Mouse (Mus musculus): ENCODE measurements around the gene Lrrfip1. TPM values are rescaled to one million over a fixed set of nuclear protein-coding genes. Genes with fewer than 3 reads are reported as not detected.

Gene Lrrfip1
- polyA plus RNA-seq, 1 experiment from 2014 or later = 69.2 TPM

- H3K4me2 ChIP-seq (ENCODE audit: low read depth, low read length) = no peak overlapping the region
- ATAC-seq = no peak
- no peaks in the 10 kb centered on the region for H3K27me3 ChIP-seq (replicated peaks; ENCODE audit: control insufficient read depth, insufficient read depth, low read length)
- H3K4me3 ChIP-seq (ENCODE audit: low read length) = no peak overlapping the region
- 76% methylated on average over 6 of the region's 6 CpGs for WGBS
- peaks cover 15% of the 10 kb centered on the region for H3K4me1 ChIP-seq (ENCODE audit: control insufficient read depth, insufficient read depth, low read length)
- no peaks in the 10 kb centered on the region for H3K9me3 ChIP-seq (ENCODE audit: control insufficient read depth, low read length)
- no peaks in the 10 kb centered on the region for H3K36me3 ChIP-seq (ENCODE audit: control insufficient read depth, insufficient read depth, low read length)
- H3K9ac ChIP-seq (ENCODE audit: low read depth, low read length) = no peak overlapping the region
- no peak overlapping the region for H3K27ac ChIP-seq (ENCODE audit: low read length)
These were observed 91.9 kb downstream of the Lrrfip1 start for GRCm38 (mm10) chr1:91090456-91090855.

GRCm38 (mm10) chr1:91092451-91092850 lies 93.9 kb downstream of the Lrrfip1 start:
- Histone ChIP-seq H3K27me3 (replicated peaks; ENCODE audit: control insufficient read depth, insufficient read depth, low read length) (no peaks in the 10 kb centered on the region), H3K4me2 (ENCODE audit: low read depth, low read length) (no peak overlapping the region), H3K4me1 (ENCODE audit: control insufficient read depth, insufficient read depth, low read length) (peaks cover 15% of the 10 kb centered on the region), H3K9ac (ENCODE audit: low read depth, low read length) (no peak overlapping the region), H3K27ac (ENCODE audit: low read length) (no peak overlapping the region), H3K4me3 (ENCODE audit: low read length) (no peak overlapping the region), H3K36me3 (ENCODE audit: control insufficient read depth, insufficient read depth, low read length) (no peaks in the 10 kb centered on the region), H3K9me3 (ENCODE audit: control insufficient read depth, low read length) (no peaks in the 10 kb centered on the region)
- WGBS = 64% methylated on average over 6 of the region's 6 CpGs
- ATAC-seq = no peak

- Histone ChIP-seq H3K36me3 (ENCODE audit: control insufficient read depth, insufficient read depth, low read length) (no peaks in the 10 kb centered on the region), H3K27me3 (replicated peaks; ENCODE audit: control insufficient read depth, insufficient read depth, low read length) (no peaks in the 10 kb centered on the region)
- 63% methylated on average over 2 of the region's 2 CpGs for WGBS
These were observed 94.8 kb downstream of the Lrrfip1 start for GRCm38 (mm10) chr1:91093296-91093695.

GRCm38 (mm10) chr1:91094001-91094400 lies 95.5 kb downstream of the Lrrfip1 start:
- no peak overlapping the region for H3K4me3 ChIP-seq (ENCODE audit: low read length)
- no peak overlapping the region for H3K9ac ChIP-seq (ENCODE audit: low read depth, low read length)
- H3K9me3 ChIP-seq (ENCODE audit: control insufficient read depth, low read length) = no peaks in the 10 kb centered on the region
- H3K4me1 ChIP-seq (ENCODE audit: control insufficient read depth, insufficient read depth, low read length) = peaks cover 17% of the 10 kb centered on the region
- ATAC-seq = no peak
- 76% methylated on average over 5 of the region's 5 CpGs for WGBS
- H3K27ac ChIP-seq (ENCODE audit: low read length) = peak overlapping the region; percentile 28; the same call in 1 of the 2 replicates
- H3K4me2 ChIP-seq (ENCODE audit: low read depth, low read length) = no peak overlapping the region
- no peaks in the 10 kb centered on the region for H3K36me3 ChIP-seq (ENCODE audit: control insufficient read depth, insufficient read depth, low read length)
- no peaks in the 10 kb centered on the region for H3K27me3 ChIP-seq (replicated peaks; ENCODE audit: control insufficient read depth, insufficient read depth, low read length)

More at GRCm38 (mm10) chr1:91093296-91093695, 94.8 kb downstream of the Lrrfip1 start:
- ATAC-seq = no peak
- peaks cover 13% of the 10 kb centered on the region for H3K4me1 ChIP-seq (ENCODE audit: control insufficient read depth, insufficient read depth, low read length)
- no peak overlapping the region for H3K27ac ChIP-seq (ENCODE audit: low read length)
- H3K4me2 ChIP-seq (ENCODE audit: low read depth, low read length) = no peak overlapping the region
- no peaks in the 10 kb centered on the region for H3K9me3 ChIP-seq (ENCODE audit: control insufficient read depth, low read length)
- no peak overlapping the region for H3K9ac ChIP-seq (ENCODE audit: low read depth, low read length)
- no peak overlapping the region for H3K4me3 ChIP-seq (ENCODE audit: low read length)

- WGBS = 53% methylated on average over 3 of the region's 3 CpGs
- Histone ChIP-seq H3K4me1 (ENCODE audit: control insufficient read depth, insufficient read depth, low read length) (peaks cover 17% of the 10 kb centered on the region), H3K27me3 (replicated peaks; ENCODE audit: control insufficient read depth, insufficient read depth, low read length) (no peaks in the 10 kb centered on the region), H3K36me3 (ENCODE audit: control insufficient read depth, insufficient read depth, low read length) (no peaks in the 10 kb centered on the region), H3K4me3 (ENCODE audit: low read length) (no peak overlapping the region), H3K4me2 (ENCODE audit: low read depth, low read length) (no peak overlapping the region), H3K9ac (ENCODE audit: low read depth, low read length) (no peak overlapping the region), H3K9me3 (ENCODE audit: control insufficient read depth, low read length) (no peaks in the 10 kb centered on the region), H3K27ac (ENCODE audit: low read length) (no peak overlapping the region)
- peak; percentile 12; the same call in 1 of the 2 replicates for ATAC-seq
These were observed 96.7 kb downstream of the Lrrfip1 start for GRCm38 (mm10) chr1:91095258-91095657.

- WGBS = 59% methylated on average over 1 of the region's 1 CpGs
- Histone ChIP-seq H3K36me3 (ENCODE audit: control insufficient read depth, insufficient read depth, low read length) (no peaks in the 10 kb centered on the region), H3K4me2 (ENCODE audit: low read depth, low read length) (no peak overlapping the region), H3K27me3 (replicated peaks; ENCODE audit: control insufficient read depth, insufficient read depth, low read length) (no peaks in the 10 kb centered on the region), H3K9ac (ENCODE audit: low read depth, low read length) (no peak overlapping the region), H3K4me3 (ENCODE audit: low read length) (no peak overlapping the region), H3K9me3 (ENCODE audit: control insufficient read depth, low read length) (no peaks in the 10 kb centered on the region), H3K27ac (ENCODE audit: low read length) (no peak overlapping the region), H3K4me1 (ENCODE audit: control insufficient read depth, insufficient read depth, low read length) (peaks cover 17% of the 10 kb centered on the region)
- no peak for ATAC-seq
These were observed 97.3 kb downstream of the Lrrfip1 start for GRCm38 (mm10) chr1:91095853-91096252.

GRCm38 (mm10) chr1:91096490-91096889 lies 98.0 kb downstream of the Lrrfip1 start:
- H3K27ac ChIP-seq (ENCODE audit: low read length) = no peak overlapping the region
- no peak overlapping the region for H3K4me2 ChIP-seq (ENCODE audit: low read depth, low read length)
- H3K27me3 ChIP-seq (replicated peaks; ENCODE audit: control insufficient read depth, insufficient read depth, low read length) = no peaks in the 10 kb centered on the region
- no peak overlapping the region for H3K4me3 ChIP-seq (ENCODE audit: low read length)
- 61% methylated on average over 5 of the region's 5 CpGs for WGBS
- H3K4me1 ChIP-seq (ENCODE audit: control insufficient read depth, insufficient read depth, low read length) = peaks cover 17% of the 10 kb centered on the region
- ATAC-seq = no peak
- no peaks in the 10 kb centered on the region for H3K9me3 ChIP-seq (ENCODE audit: control insufficient read depth, low read length)
- no peaks in the 10 kb centered on the region for H3K36me3 ChIP-seq (ENCODE audit: control insufficient read depth, insufficient read depth, low read length)
- no peak overlapping the region for H3K9ac ChIP-seq (ENCODE audit: low read depth, low read length)

GRCm38 (mm10) chr1:91097283-91097834 lies 98.8 kb downstream of the Lrrfip1 start:
- 84% methylated on average over 11 of the region's 11 CpGs for WGBS
- no peaks in the 10 kb centered on the region for H3K27me3 ChIP-seq (replicated peaks; ENCODE audit: control insufficient read depth, insufficient read depth, low read length)
- peaks cover 17% of the 10 kb centered on the region for H3K4me1 ChIP-seq (ENCODE audit: control insufficient read depth, insufficient read depth, low read length)
- no peaks in the 10 kb centered on the region for H3K9me3 ChIP-seq (ENCODE audit: control insufficient read depth, low read length)
- H3K36me3 ChIP-seq (ENCODE audit: control insufficient read depth, insufficient read depth, low read length) = no peaks in the 10 kb centered on the region
- H3K27ac ChIP-seq (ENCODE audit: low read length) = no peak overlapping the region
- no peak overlapping the region for H3K9ac ChIP-seq (ENCODE audit: low read depth, low read length)
- H3K4me2 ChIP-seq (ENCODE audit: low read depth, low read length) = no peak overlapping the region
- H3K4me3 ChIP-seq (ENCODE audit: low read length) = no peak overlapping the region
- no peak for ATAC-seq

- Histone ChIP-seq H3K9me3 (ENCODE audit: control insufficient read depth, low read length) (no peaks in the 10 kb centered on the region), H3K4me3 (ENCODE audit: low read length) (no peak overlapping the region), H3K36me3 (ENCODE audit: control insufficient read depth, insufficient read depth, low read length) (no peaks in the 10 kb centered on the region), H3K4me2 (ENCODE audit: low read depth, low read length) (no peak overlapping the region), H3K4me1 (ENCODE audit: control insufficient read depth, insufficient read depth, low read length) (peaks cover 17% of the 10 kb centered on the region; the same call in 1 of the 2 replicates), H3K27me3 (replicated peaks; ENCODE audit: control insufficient read depth, insufficient read depth, low read length) (no peaks in the 10 kb centered on the region), H3K27ac (ENCODE audit: low read length) (0 out of 2 replicates have a peak overlapping the region, but pooled peaks have one; percentile 6), H3K9ac (ENCODE audit: low read depth, low read length) (no peak overlapping the region)
- 10% methylated on average over 6 of the region's 6 CpGs for WGBS
- peak; percentile 36; the same call in 1 of the 2 replicates for ATAC-seq
These were observed 100.3 kb downstream of the Lrrfip1 start for GRCm38 (mm10) chr1:91098887-91099286.
